Mouse (Mus musculus) brown adipose tissue, adult 24 weeks (tissue): ENCODE results near the gene Dcaf5. TPM values are rescaled to one million over a fixed set of nuclear protein-coding genes. Genes with fewer than 3 reads are reported as not detected.

Source experiments
- H3K27ac ChIP-seq: fragments of 200-500 bp; replicated peaks from 2 replicates; pipeline ENCODE4 v1.5.1; 2012; ENCODE audit warnings: low read depth, mild to moderate bottlenecking, low read length
- H3K4me1 ChIP-seq: fragments of 200-500 bp; 2 replicates; pipeline ENCODE4 v1.6.1; 2012; ENCODE audit warnings: low read length, mixed read lengths; ENCODE audit not compliant: control insufficient read depth, insufficient read depth, insufficient read length
- H3K4me3 ChIP-seq: fragments of 200-500 bp; 2 replicates; pipeline ENCODE4 v1.5.1; 2012; ENCODE audit warnings: low read depth, mild to moderate bottlenecking, low read length, moderate library complexity; ENCODE audit not compliant: insufficient read depth
- polyA plus RNA-seq: library from polyadenylated mRNA; stranded (reverse); fragments of >200 nt; gene quantifications from 2 replicates; pipeline ENCODE4 v1.2.4, GENCODE M21; 2012; ENCODE audit not compliant: missing spikeins, insufficient read depth, insufficient read length

Dcaf5 gene
- polyA plus RNA-seq, 1 experiment: 15.5 TPM

DNA sequence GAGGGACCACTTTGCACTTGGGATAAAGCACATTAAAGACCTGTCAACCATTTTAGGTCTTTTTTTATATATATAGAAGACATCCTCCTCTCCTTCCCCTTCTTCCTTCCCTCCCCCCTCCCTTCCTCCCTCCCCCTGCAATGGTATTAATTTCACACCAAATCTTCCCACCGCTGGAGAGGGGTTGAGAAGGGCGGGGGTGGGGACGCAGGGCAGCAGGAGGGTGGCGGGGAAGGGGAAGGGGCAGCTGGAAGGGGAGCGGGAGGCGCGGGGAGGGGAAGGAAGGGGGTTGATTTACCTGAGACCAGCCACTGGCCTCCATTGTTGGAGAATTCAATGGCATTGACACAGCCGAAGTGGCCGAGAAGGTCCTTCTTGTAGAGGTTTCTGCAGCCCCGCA, 514 bp downstream of the Dcaf5 start:
- peak overlapping the region; percentile 23; the same call in 1 of the 2 replicates for H3K27ac ChIP-seq
- H3K4me3 ChIP-seq: peak overlapping the region; percentile 94
- 0 out of 2 replicates have a peak, but pooled peaks cover 4% of the 10 kb centered on the region for H3K4me1 ChIP-seq

DNA sequence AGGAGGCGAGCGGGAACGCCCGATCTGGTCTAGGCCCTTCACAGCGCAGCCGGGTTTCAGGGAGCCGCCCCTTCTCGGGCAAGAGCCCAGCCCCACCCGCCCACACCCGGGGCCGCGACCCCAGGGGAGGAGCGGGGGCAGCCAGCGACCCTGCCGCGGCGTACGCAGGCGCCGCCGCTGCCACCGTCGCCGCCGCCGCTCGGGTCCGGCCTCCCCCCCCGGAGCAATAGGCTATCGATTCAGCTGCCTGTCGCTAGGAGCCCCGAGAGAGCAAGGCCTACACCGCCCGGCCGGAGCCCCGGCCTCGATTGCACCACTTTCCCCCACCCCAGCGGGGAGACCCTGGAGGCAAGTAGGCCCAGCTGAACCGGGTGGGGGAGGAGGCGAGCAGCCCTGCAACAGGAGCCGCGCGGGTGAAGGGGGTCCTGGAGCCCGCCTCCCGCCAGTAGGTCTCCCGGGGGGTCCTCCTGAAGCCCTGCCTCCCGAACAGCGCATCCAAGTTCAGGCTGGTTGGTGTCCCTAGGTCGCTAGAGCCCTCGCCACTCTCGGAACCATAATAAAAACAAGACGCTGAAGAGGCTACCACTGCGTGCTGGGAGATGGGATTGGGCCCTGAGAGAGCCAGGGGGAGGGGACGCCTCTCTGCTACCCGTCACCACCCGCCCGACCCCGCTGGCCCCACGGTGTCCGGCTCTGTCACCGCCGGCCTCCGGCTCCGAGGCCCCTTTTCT, 1.3 kb downstream of the Dcaf5 start:
- H3K27ac ChIP-seq: peak overlapping the region; percentile 66

DNA sequence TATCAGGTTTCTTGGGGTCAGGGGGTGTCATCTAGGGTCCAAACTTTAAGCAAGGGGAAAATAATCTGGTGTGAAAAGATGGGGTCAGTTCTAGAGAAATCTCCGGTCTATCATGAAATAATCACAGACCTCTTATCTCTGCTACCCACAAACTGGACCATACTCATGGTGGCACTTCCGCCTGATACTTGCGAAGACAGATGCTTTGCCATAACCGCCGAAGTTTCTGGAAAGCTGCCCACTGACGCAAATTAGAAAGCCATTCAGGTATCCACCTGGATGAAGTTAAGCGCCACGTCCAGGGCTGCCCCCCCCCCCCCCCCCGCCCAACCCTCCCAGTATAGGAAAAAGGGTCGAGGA, 1.8 kb downstream of the Dcaf5 start:
- Histone ChIP-seq H3K27ac (0 out of 2 replicates have a peak overlapping the region, but pooled peaks have one; percentile 11), H3K4me3 (peak overlapping the region; percentile 94), H3K4me1 (0 out of 2 replicates have a peak, but pooled peaks cover 4% of the 10 kb centered on the region)

More for the DNA sequence above, 1.3 kb downstream of the Dcaf5 start:
- Histone ChIP-seq H3K4me1 (0 out of 2 replicates have a peak, but pooled peaks cover 4% of the 10 kb centered on the region), H3K4me3 (peak overlapping the region; percentile 94)

DNA sequence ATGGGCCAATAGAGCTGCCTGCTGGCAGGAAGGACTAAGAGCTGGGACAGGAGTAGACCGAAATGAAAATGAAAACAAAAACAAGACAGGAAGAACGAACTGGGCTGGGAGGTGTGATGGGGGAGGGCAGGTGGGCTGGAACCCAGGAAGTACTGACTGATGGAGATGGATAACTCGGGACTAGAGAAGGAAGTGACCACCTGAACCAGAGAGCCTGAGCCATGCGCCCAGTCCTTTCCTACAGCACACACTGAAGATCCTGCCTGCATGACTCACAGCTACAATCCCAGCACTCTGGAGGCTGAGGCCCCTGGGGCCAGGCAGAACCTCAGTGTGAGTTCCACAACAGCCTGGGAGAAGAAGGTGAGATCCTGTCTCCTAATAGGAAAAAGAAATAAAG, 3.1 kb downstream of the Dcaf5 start:
- Histone ChIP-seq H3K4me3 (no peak overlapping the region; the same call in 1 of the 2 replicates), H3K4me1 (0 out of 2 replicates have a peak, but pooled peaks cover 4% of the 10 kb centered on the region), H3K27ac (0 out of 2 replicates have a peak overlapping the region, but pooled peaks have one; percentile 19)

DNA sequence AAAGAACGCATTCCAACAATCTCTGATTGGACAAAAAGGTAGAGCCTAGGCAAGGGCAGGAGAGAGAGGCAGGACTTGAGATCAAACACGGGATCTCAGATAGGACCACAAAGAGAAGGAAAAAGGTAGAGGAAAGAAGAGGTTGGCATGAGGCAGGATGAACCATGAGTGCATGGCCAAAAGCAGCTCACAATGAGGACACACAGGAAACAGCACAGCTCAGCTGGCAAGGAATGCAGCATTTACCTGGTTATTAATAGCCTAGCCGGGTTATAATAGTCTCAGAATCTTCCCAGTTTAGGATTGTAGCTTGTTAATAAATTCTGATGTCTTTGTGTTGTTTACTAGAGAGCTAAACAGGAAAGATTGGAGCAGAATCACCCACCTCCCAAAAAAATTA, 8.7 kb downstream of the Dcaf5 start:
- no peak overlapping the region for H3K27ac ChIP-seq

DNA sequence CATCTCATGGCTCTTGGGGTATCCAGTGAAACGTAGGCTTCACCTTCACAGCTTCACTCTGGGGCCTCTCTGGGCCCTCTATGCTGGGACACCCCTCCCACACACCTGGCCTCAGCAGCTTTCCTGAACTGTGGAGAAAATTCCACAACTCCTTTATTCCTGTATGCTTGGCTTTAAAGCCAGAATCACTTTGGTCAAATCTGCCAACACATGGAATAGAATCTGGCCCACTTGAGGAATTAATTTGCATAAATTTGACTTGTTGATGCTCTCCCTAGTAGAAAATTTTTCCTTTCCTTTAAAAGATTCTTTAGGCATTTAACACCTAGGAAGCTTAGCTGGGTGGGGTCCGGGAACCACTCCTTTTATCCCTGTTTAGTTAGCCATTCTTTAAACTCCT, 21.3 kb downstream of the Dcaf5 start:
- Histone ChIP-seq H3K4me1 (no peaks in the 10 kb centered on the region), H3K27ac (no peak overlapping the region), H3K4me3 (no peak overlapping the region)

More for the DNA sequence above, 8.7 kb downstream of the Dcaf5 start:
- H3K4me1 ChIP-seq: 0 out of 2 replicates have a peak, but pooled peaks cover 2% of the 10 kb centered on the region
- no peak overlapping the region for H3K4me3 ChIP-seq

DNA sequence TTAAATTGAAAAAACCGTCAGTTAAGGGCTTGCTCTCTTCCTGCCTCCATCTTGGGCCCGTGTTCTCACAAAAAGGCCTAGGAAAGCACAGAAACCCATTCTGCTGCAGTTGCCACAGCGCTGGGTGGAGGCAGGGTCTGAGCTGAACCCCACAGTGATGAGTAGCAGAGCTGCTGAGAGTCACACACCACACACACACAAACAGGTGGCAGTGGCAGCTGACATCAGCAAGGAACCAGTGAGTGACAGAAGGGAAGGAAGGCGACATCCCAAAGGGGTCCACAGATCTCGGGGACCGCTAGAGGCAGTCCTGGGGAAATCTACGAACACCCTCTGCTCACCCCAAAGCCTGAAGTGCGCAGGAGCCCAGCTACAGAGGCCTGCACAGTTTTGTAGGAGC, 25.5 kb downstream of the Dcaf5 start:
- Histone ChIP-seq H3K4me3 (no peak overlapping the region), H3K4me1 (no peaks in the 10 kb centered on the region), H3K27ac (no peak overlapping the region)

DNA sequence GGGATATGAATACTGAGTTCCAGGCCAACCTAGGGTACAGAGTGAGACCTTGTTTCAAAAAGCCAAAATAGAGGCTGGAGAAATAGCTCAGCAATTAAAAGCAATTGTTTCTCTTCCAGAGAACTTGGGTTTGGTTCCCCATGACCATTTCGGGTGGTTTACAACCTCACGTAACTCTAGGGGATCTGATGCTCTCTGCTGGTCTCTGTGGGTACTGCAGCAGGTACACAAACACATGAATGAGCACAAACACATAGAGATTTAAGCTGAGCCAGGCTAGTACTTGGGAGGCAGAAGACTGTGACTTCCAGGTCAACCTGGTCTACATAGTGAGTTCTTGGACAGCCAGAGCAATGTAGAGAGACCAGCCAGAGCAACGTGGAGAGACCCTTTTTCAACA, 28.6 kb downstream of the Dcaf5 start:
- Histone ChIP-seq H3K4me1 (no peaks in the 10 kb centered on the region), H3K27ac (no peak overlapping the region)

DNA sequence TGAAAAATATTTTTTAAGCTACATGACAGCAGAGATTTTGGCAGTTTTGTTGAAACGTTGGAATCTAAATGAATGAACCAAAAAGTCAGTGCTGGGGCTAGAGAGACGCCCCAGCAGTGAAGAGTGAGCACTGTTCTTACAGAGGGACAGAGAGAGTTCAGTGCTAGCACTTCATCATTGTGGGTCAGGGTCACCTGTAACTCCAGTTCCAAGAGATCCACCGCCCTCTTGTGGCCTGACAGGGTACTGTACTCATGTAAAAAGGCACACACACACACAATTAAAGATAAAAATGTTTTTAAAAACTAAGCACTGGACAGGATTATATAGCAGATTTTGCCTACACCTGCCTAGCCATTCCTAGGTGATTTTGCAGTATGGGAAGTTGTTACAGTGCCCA, 29.8 kb downstream of the Dcaf5 start:
- no peaks in the 10 kb centered on the region for H3K4me1 ChIP-seq
- no peak overlapping the region for H3K4me3 ChIP-seq
- no peak overlapping the region for H3K27ac ChIP-seq

More for the DNA sequence above, 28.6 kb downstream of the Dcaf5 start:
- H3K4me3 ChIP-seq: no peak overlapping the region

DNA sequence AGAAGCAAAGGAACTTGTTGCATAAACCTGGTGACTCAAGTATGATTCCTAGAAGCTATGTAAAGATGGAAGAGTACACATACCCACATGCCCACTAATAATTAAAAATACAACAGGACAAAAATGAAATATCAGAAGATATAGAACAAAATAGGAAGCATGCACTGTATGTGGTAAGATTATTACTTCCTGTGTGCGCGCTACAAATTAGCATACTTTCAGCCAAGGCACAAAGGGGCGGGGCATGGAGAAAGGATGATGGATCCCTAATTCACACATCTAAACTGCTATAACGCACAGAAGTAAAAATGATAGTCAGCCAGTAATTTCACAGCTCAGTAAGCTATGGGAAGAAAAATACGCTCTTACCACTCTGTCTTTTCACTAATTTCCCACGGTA, 32.3 kb downstream of the Dcaf5 start:
- Histone ChIP-seq H3K27ac (no peak overlapping the region), H3K4me1 (no peaks in the 10 kb centered on the region), H3K4me3 (no peak overlapping the region)

DNA sequence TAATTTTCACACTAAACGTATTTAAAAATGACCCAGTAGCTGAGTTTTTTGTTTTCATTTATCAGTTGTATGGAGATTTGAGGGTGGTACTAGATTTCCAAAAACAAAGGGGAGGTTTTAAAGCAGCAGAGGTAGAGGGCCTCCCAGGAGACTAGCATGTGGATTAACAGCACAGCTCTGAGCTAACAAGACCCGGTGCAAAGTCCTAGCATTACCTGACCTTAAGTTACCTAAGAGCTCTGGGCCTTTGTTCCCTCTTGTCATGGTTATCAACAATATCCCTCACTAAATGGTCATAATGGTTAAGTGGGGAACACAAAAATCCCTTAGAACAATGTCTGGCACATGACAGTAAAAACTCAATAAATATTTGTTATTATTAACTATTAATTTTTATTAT, 37.3 kb downstream of the Dcaf5 start:
- H3K4me1 ChIP-seq: no peaks in the 10 kb centered on the region
- H3K27ac ChIP-seq: no peak overlapping the region
- H3K4me3 ChIP-seq: no peak overlapping the region

DNA sequence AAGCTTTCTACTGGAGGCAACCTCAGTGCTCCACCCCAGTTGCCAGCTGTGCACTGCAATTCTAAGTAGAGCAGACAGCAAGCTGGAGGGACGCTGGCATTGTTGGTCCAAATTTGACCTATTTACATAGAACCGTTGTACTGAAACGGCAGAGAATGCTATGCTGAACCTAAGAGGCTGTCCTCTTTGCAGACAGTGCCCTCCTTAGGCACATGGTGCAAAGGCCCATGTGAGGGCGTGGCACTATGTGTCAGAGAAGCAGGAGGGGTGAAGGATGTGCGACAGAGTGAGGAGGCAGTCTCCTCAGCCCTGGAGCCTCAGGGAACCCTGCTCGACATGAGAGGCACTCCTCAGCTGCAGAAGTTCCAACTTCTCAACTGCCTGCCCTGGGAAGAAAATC, 40.0 kb downstream of the Dcaf5 start:
- Histone ChIP-seq H3K4me3 (no peak overlapping the region), H3K27ac (no peak overlapping the region), H3K4me1 (no peaks in the 10 kb centered on the region)

DNA sequence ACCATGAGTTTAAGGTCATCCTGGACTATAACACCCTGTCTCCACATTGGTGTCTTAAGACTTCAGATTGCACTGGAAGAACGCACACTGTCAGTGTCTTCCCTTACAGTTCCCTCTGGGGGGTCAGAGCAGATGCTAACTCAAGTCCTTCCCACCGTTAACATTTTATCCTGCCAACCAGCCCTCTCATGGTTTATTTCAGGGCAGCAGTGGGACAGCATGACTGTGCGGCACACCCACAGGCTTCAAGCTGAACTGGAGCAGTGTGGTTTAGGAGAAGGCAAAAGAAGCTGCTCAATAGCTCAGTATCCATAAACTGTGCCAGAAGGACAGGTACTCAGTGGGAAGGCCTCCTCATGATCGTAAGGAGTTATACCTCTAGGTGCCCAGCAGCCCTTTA, 41.1 kb downstream of the Dcaf5 start:
- Histone ChIP-seq H3K4me3 (no peak overlapping the region), H3K27ac (no peak overlapping the region)

DNA sequence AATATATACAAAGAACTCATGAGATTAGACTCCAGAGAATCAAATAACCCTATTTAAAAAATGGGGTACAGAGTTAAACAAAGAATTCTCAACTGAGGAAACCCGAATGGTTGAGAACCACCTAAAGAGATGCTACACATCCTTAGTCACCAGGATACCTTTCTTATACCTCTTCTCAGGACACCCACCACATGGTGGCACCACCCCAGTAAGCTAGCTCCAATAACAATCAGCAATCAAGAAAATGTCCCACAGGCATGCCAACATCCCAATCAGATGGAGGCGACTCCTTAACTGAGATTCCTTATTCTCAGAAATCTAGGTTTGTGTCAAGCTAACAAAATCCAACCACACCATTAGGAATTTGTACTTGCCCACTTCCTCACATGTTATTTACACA, 42.4 kb downstream of the Dcaf5 start:
- no peak overlapping the region for H3K4me3 ChIP-seq
- H3K27ac ChIP-seq: no peak overlapping the region
- H3K4me1 ChIP-seq: no peaks in the 10 kb centered on the region

More for the DNA sequence above, 41.1 kb downstream of the Dcaf5 start:
- no peaks in the 10 kb centered on the region for H3K4me1 ChIP-seq

DNA sequence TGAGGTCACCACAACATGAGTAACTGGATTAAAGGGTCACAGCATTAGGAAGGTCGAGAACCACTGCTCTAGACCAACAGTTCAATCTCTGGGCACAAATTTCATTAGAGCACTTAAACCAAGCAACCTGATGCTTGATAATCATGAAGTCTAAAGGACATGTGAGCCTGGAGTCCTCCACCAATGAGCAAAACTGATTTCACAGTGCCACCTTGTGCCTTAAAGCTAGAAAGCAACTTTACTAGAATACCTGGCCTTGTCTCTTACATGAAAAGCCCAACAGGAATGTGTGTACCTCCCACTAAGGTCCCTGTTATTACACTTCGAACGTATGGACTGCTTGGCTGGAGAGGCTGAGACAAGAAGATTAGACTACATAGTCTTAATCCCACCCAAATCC, 47.0 kb downstream of the Dcaf5 start:
- Histone ChIP-seq H3K27ac (no peak overlapping the region), H3K4me3 (no peak overlapping the region), H3K4me1 (no peaks in the 10 kb centered on the region)

DNA sequence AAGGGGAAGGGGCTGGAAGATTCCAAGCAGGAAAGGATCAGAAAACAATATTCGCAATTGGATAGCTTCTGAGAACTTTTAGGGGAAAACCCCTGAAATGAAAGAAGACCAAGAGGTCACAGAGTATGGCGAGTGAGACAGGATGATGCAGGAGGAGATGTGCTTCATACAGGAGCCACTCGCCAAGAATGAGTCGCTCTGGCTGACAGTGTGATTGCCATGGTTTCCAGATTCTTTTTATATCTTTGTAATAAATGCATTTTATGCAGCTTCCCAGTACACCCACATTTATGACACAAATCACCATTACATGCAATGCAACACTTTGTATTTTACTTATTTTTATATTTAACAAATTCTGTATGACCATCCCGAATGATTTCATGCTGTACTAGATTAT, 49.1 kb downstream of the Dcaf5 start:
- no peak overlapping the region for H3K27ac ChIP-seq
- no peaks in the 10 kb centered on the region for H3K4me1 ChIP-seq

More for the DNA sequence above, 49.1 kb downstream of the Dcaf5 start:
- no peak overlapping the region for H3K4me3 ChIP-seq
